Mouse (Mus musculus): ENCODE data around the gene Mrpl33.

DNA sequence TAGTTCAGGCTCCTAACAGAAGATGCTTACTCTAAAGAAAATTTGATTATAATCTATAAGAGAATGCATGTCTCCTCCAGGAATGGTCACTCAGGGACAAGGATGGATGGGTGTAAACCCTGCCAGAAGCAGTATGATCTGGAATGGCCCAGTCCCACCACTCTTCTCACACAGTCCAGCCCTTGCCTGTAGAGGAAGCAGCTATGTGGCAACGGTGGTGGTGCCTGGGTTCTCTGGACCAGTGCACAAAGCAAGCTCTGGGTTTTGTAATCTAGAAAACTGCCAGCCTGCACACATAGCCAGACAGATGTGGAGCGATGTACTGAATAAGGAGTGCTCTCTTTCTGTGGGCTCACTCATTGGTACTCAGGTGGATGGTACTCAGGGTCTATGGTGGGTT, 43.8 kb downstream of the Mrpl33 start:
- TF ChIP-seq CTCF (IDR thresholded peaks at IDR 0.05; ENCODE audit: extremely low read depth, insufficient read depth, low read length) (no peak), POLR2A (IDR thresholded peaks at IDR 0.05; ENCODE audit: extremely low read depth, insufficient read depth, low read length) (no peak)

Measured in cortical plate, adult 2 months (tissue).